Mouse (Mus musculus) spleen, postnatal 10 days (tissue): ENCODE data around the gene Rnf8.

Experiments used
- DNase-seq, 2 experiments: peaks; one replicate each; pipeline ENCODE4 v3.0.0; 2021 to 2022; ENCODE audit warnings: low spot score in 2 of 2

The Rnf8 gene

GRCm38 (mm10) chr17:29680921-29681320 is 66.3 kb downstream of the Rnf8 start:
- no peak for DNase-seq

- DNase-seq = no peak
Observed at GRCm38 (mm10) chr17:29681669-29682068, 67.1 kb downstream of the Rnf8 start.

- DNase-seq = no peak
Observed at GRCm38 (mm10) chr17:29682261-29682660, 67.7 kb downstream of the Rnf8 start.

GRCm38 (mm10) chr17:29683127-29683526 is 68.5 kb downstream of the Rnf8 start:
- DNase-seq = no peak

GRCm38 (mm10) chr17:29684275-29684674 is 69.7 kb downstream of the Rnf8 start:
- DNase-seq = no peak

GRCm38 (mm10) chr17:29686771-29687170 is 72.2 kb downstream of the Rnf8 start:
- DNase-seq = no peak

GRCm38 (mm10) chr17:29687373-29687772 is 72.8 kb downstream of the Rnf8 start:
- peak in 1 of 2 experiments; percentile 42 for DNase-seq

GRCm38 (mm10) chr17:29688610-29689009 is 74.0 kb downstream of the Rnf8 start:
- DNase-seq = no peak

- DNase-seq = no peak
Observed at GRCm38 (mm10) chr17:29690257-29690656, 75.7 kb downstream of the Rnf8 start.

- DNase-seq = no peak
Observed at GRCm38 (mm10) chr17:29692827-29693226, 78.2 kb downstream of the Rnf8 start.

GRCm38 (mm10) chr17:29693571-29693970 is 79.0 kb downstream of the Rnf8 start:
- DNase-seq = no peak

GRCm38 (mm10) chr17:29694516-29694915 is 79.9 kb downstream of the Rnf8 start:
- DNase-seq = no peak
